Mouse (Mus musculus) liver, embryonic 14.5 days (tissue): ENCODE measurements around the gene 0610030E20Rik.

Source experiments
- CTCF ChIP-seq: IDR thresholded peaks from 2 replicates; pipeline ENCODE4 v1.5.1; 2016; ENCODE audit warnings: antibody characterized with exemption, low read depth, control low read depth
- EP300 ChIP-seq: IDR thresholded peaks from 2 replicates; pipeline ENCODE4 v1.6.1; 2016; ENCODE audit warnings: antibody characterized with exemption, low read depth

GRCm38 (mm10) chr6:72345633-72346032 is 1.5 kb upstream of the 0610030E20Rik start:
- TF ChIP-seq CTCF: no peak
- no peak for TF ChIP-seq EP300
